Mouse (Mus musculus): ENCODE measurements at regions not wholly inside any gene's neighbourhood (a gene's known extent, or its start where the extent isn't known, plus 50 kb on each side); places are given as distances from the start of the nearest gene placed in this dataset.
A peak's percentile ranks its signal among the peaks of the same experiment; 100 is the strongest.

- no peak for ATAC-seq (replicated peaks; ENCODE audit: low read depth, poor library complexity, severe bottlenecking)
Measured at GRCm38 (mm10) chr2:146565693-146566092, 53.5 kb upstream of the Ralgapa2 start.

- no peak for ATAC-seq (replicated peaks; ENCODE audit: low read depth, poor library complexity, severe bottlenecking)
Measured at GRCm38 (mm10) chr2:146568171-146568842, 56.2 kb upstream of the Ralgapa2 start.

- no peak for ATAC-seq (replicated peaks; ENCODE audit: low read depth, poor library complexity, severe bottlenecking)
Measured at GRCm38 (mm10) chr2:146571036-146571435, 58.9 kb upstream of the Ralgapa2 start.

DNA sequence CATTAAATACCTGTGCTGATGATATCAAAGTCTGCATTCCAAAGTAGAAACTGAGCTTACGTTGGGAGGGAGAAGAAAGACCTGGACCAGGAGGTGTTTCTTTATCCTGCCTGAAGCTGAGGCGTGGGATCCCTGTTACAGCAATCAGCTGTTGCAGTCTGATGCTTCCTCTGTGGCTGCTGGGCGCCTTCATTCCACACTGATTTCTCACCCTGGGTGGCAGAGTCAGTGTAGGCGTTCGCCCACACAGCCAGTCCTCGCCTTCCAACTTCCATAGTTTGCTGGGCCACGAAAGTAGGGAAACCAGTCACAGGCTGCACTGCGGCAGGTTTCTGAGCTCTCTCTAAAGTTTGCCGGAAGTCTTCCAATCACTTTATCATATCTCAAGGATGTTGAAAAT lies 59.7 kb upstream of the Ralgapa2 start:
- no peak for ATAC-seq (replicated peaks; ENCODE audit: low read depth, poor library complexity, severe bottlenecking)

- ATAC-seq (replicated peaks; ENCODE audit: low read depth, poor library complexity, severe bottlenecking), result no peak
Measured at GRCm38 (mm10) chr2:146575610-146576297, 63.6 kb upstream of the Ralgapa2 start.

- ATAC-seq (replicated peaks; ENCODE audit: low read depth, poor library complexity, severe bottlenecking), result no peak
Measured at GRCm38 (mm10) chr2:146576298-146576905, 64.3 kb upstream of the Ralgapa2 start.

DNA sequence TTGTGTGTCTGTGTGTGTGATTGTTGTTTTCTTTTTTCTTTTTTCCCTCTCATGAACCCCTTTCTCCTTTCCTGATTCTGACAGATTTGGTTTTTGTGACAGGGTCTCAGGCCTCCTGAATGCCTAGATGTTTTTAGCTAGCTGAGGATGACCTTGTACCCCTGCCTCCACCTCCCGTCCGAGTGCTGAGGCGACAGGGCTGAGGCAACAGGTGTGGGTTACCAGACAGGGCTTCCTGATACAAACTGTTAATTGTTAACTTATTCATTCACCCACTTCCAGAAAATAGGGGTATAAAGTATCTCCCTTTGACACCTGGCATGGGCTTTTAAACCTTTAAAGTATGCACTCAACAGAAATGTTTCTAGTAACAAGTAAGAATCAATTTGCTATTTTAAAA lies 65.0 kb upstream of the Ralgapa2 start:
- ATAC-seq (replicated peaks; ENCODE audit: low read depth, poor library complexity, severe bottlenecking), result no peak

DNA sequence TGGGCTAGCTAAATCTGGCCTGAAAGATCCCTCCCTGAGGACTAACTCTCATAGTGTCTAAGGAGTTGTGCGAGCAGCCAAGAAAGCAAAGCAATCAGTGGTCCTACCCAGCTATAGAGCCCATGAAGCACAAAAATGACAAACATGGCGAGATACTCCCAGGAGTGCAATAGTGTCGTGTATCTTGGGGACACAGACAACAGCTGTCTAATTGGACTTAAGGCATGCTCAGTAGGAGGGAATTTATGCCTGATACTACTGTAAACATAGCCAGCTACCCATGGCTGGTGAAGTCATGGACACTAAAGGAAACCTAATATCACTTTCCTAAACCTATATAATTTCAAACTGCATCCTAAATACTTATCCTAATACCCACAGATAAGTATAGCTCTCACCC lies 69.1 kb upstream of the Ralgapa2 start:
- no peak for ATAC-seq (replicated peaks; ENCODE audit: low read depth, poor library complexity, severe bottlenecking)

GRCm38 (mm10) chr2:146583807-146584388 lies 71.8 kb upstream of the Ralgapa2 start:
- no peak for ATAC-seq (replicated peaks; ENCODE audit: low read depth, poor library complexity, severe bottlenecking)

DNA sequence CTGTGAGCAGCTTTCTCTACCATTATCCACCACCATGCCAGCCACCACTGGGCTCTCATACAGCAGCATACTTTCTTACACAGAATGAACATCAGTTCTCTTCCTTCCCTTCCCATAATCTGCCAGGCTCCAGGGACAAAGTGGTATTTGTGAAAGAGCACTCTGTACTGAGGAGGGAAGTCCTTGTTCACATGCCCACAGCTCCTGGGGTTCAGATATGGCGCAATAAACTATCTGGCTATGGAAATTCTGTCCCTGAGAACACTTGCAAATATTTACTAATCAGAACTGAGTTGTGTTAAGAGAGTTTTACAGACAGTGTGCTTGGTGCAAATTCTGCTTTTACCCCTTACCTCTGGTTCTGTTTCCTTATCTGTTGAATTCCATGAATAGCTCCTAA lies 74.2 kb upstream of the Ralgapa2 start:
- ATAC-seq (replicated peaks; ENCODE audit: low read depth, poor library complexity, severe bottlenecking), result no peak

GRCm38 (mm10) chr2:146586981-146587380 lies 74.8 kb upstream of the Ralgapa2 start:
- no peak for ATAC-seq (replicated peaks; ENCODE audit: low read depth, poor library complexity, severe bottlenecking)

GRCm38 (mm10) chr2:146589860-146590259 lies 77.7 kb upstream of the Ralgapa2 start:
- ATAC-seq (replicated peaks; ENCODE audit: low read depth, poor library complexity, severe bottlenecking), result no peak

- no peak for ATAC-seq (replicated peaks; ENCODE audit: low read depth, poor library complexity, severe bottlenecking)
Measured at GRCm38 (mm10) chr2:146593291-146593690, 81.1 kb upstream of the Ralgapa2 start.

DNA sequence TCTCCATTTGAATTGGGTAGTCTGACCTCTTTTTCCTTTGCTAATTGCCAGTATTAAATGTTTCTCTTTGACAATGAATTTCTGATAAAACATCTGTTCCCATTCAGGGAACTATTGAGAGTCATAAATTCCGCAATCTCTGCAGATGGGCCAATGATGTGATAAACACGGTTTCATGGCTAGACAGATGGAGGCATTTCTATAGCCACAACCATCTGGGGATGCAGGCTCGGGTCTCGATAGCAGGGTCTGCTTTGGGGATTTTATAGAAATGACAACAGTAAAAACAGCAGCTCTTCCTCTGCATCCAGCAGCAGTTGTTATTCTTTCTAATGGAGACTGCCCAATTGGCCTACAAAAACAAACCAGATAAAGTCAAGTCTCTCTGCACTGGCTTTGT lies 82.1 kb upstream of the Ralgapa2 start:
- ATAC-seq (replicated peaks; ENCODE audit: low read depth, poor library complexity, severe bottlenecking), result no peak

DNA sequence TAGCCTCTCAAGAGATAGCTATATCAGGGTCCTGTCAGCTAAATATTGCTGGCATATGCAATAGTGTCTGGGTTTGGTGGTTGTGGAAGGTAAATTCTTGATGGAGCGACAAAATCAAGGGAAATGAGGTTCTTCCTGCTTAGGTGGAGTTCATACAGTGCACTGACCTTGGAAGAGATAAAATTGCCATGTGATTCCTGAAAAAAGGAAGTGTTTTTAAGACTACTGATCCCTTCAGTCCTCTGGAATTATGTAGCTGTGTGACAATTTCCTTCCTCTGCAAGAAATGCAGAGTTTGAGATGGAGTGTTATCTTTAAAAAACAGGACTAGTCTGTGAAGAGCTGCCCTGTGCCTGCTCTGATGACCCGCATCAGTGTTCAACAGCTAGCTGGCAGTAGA lies 83.5 kb upstream of the Ralgapa2 start:
- no peak for ATAC-seq (replicated peaks; ENCODE audit: low read depth, poor library complexity, severe bottlenecking)

GRCm38 (mm10) chr2:146606170-146606569 lies 94.0 kb upstream of the Ralgapa2 start:
- 0 out of 2 replicates have a peak, but pooled peaks have one; percentile 45 for ATAC-seq (replicated peaks; ENCODE audit: low read depth, poor library complexity, severe bottlenecking)

DNA sequence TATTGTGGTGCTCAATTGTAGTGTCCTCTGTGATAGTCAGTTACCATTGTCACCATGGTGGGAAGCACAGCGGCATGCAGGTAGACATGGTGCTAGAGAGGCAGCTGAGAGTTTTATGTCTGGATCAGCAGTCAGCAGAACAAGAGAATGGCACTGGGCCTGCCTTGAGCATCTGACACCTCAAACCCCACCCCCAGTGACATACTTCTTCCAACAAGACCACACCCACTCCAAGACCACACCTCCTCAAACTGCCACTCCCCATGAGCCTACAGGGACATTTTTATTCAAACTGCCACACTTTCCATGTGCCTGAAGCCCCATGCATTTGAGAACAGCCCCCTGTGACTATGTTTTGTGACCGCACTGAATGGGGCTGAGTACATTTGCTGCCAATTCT lies 98.8 kb upstream of the Ralgapa2 start:
- ATAC-seq (replicated peaks; ENCODE audit: low read depth, poor library complexity, severe bottlenecking), result no peak

- peak; percentile 82 for ATAC-seq (replicated peaks; ENCODE audit: low read depth, poor library complexity, severe bottlenecking)
Measured at GRCm38 (mm10) chr2:146611886-146612521, 99.9 kb upstream of the Ralgapa2 start.

DNA sequence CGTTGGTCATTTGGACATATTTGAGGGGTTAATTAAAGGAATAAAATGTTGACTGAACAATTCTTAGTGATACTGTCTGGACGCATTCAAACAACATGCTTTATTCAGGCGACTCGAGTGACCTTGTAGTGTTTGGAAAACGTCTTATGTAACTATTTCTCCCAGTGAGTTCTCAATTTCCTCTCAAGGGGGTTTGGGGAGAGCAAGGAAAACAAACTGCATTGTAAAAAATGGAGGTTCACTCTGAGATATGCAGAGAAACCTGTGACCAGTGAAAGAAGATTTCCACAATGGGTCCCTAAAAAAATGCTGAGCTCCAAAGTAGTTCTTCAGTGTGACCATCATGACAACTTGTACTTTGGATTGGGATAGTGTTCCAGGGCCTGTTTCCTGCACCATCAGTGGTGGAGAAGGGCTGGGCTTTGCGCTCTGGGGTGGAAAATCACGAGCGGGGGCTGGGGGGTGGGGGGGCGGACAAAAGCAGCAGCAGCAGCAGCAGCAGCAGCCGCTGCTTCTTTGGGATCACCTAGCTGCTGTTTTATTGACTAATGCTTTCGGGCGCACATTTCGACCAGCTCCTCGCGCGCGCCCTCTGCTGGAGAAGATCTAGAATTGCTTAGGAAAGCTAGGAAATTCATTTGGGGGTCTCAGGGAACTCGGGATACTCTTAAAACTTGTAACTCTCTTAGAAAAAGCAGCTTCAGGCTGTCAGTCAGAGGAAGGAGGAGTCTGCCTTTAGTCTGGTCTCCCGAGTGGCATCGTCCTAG lies 100.6 kb upstream of the Ralgapa2 start:
- peak; percentile 57 for ATAC-seq (replicated peaks; ENCODE audit: low read depth, poor library complexity, severe bottlenecking)

DNA sequence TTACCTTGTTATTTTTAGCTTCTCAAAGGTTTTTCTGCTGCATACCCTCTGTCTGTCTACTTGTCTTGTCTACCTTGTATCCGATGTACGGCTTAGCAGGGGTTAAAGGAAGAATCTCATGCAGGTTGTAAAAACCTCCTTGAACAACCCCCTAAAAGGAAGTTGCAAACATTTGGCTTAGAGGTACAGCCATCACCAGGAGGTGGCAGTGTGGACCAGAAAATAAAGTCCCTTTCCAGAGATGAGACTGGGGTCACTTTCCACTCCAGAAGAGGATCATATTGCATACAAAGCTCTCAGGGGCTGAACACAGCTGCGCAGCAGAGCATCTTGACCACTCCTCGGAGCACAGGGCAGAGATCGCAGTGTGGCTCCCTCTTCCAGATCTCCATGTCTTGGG lies 109.0 kb upstream of the Ralgapa2 start:
- ATAC-seq (replicated peaks; ENCODE audit: low read depth, poor library complexity, severe bottlenecking), result peak; percentile 77

Data from common myeloid progenitor, adult 5-6 weeks (primary cell).